Mouse (Mus musculus): ENCODE measurements around the gene Eif2ak1.
A peak's percentile ranks its signal among the peaks of the same experiment; 100 is the strongest.
"Not testable (repeated sequence)": the region's sequence is repeated elsewhere in the genome, so short reads cannot be mapped to it uniquely, and the experiment has no call there.

Gene Eif2ak1

GRCm38 (mm10) chr5:143817116-143817930 is at the start of gene Eif2ak1:
Eif2ak1 (plus strand) TSS chr5:143817788.
- peak; percentile 87 to 92 for DNase-seq (ENCODE audit: low spot score in 2 of 2)

- DNase-seq (ENCODE audit: low spot score in 2 of 2): no peak
Measured at GRCm38 (mm10) chr5:143781951-143782350, 35.6 kb upstream of the Eif2ak1 start.

- no peak for DNase-seq (ENCODE audit: low spot score in 2 of 2)
Measured at GRCm38 (mm10) chr5:143785391-143785790, 32.2 kb upstream of the Eif2ak1 start.

- DNase-seq (ENCODE audit: low spot score in 2 of 2): not testable (repeated sequence)
Measured at GRCm38 (mm10) chr5:143801216-143801615, 16.4 kb upstream of the Eif2ak1 start.

GRCm38 (mm10) chr5:143804056-143804765 is 13.4 kb upstream of the Eif2ak1 start:
- DNase-seq (ENCODE audit: low spot score in 2 of 2): no peak

- no peak for DNase-seq (ENCODE audit: low spot score in 2 of 2)
Measured at GRCm38 (mm10) chr5:143807268-143807667, 10.3 kb upstream of the Eif2ak1 start.

GRCm38 (mm10) chr5:143809421-143810090 is 8.0 kb upstream of the Eif2ak1 start:
- peak in 1 of 2 experiments; percentile 27 for DNase-seq (ENCODE audit: low spot score in 2 of 2)

- DNase-seq (ENCODE audit: low spot score in 2 of 2): no peak
Measured at GRCm38 (mm10) chr5:143811653-143812052, 5.9 kb upstream of the Eif2ak1 start.

- no peak for DNase-seq (ENCODE audit: low spot score in 2 of 2)
Measured at GRCm38 (mm10) chr5:143814626-143815025, 3.0 kb upstream of the Eif2ak1 start.

GRCm38 (mm10) chr5:143817931-143818311 is 333 bp downstream of the Eif2ak1 start:
- DNase-seq (ENCODE audit: low spot score in 2 of 2): no peak

GRCm38 (mm10) chr5:143818461-143818860 is 873 bp downstream of the Eif2ak1 start:
- no peak for DNase-seq (ENCODE audit: low spot score in 2 of 2)

- no peak for DNase-seq (ENCODE audit: low spot score in 2 of 2)
Measured at GRCm38 (mm10) chr5:143818949-143819348, 1.4 kb downstream of the Eif2ak1 start.

GRCm38 (mm10) chr5:143819906-143820660 is 2.5 kb downstream of the Eif2ak1 start:
- no peak for DNase-seq (ENCODE audit: low spot score in 2 of 2)

GRCm38 (mm10) chr5:143820820-143821219 is 3.2 kb downstream of the Eif2ak1 start:
- no peak for DNase-seq (ENCODE audit: low spot score in 2 of 2)

- no peak for DNase-seq (ENCODE audit: low spot score in 2 of 2)
Measured at GRCm38 (mm10) chr5:143871547-143872169, 54.1 kb downstream of the Eif2ak1 start.

GRCm38 (mm10) chr5:143874571-143874970 is 57.0 kb downstream of the Eif2ak1 start:
- DNase-seq (ENCODE audit: low spot score in 2 of 2): no peak

- DNase-seq (ENCODE audit: low spot score in 2 of 2): no peak
Measured at GRCm38 (mm10) chr5:143885274-143885673, 67.7 kb downstream of the Eif2ak1 start.

- no peak for DNase-seq (ENCODE audit: low spot score in 2 of 2)
Measured at GRCm38 (mm10) chr5:143890741-143891140, 73.2 kb downstream of the Eif2ak1 start.

GRCm38 (mm10) chr5:143892255-143892886 is 74.8 kb downstream of the Eif2ak1 start:
- DNase-seq (ENCODE audit: low spot score in 2 of 2): peak in 1 of 2 experiments; percentile 45

- no peak for DNase-seq (ENCODE audit: low spot score in 2 of 2)
Measured at GRCm38 (mm10) chr5:143893396-143893795, 75.8 kb downstream of the Eif2ak1 start.
